Mouse (Mus musculus) layer of hippocampus, adult 9-10 months (tissue): Measurements from ENCODE around the gene Aurkb.
"Not testable (repeated sequence)": the region's sequence is repeated elsewhere in the genome, so short reads cannot be mapped to it uniquely, and the experiment has no call there.

Experiments
- DNase-seq: peaks from one replicate; pipeline ENCODE4 v3.0.0; 2022; ENCODE audit warnings: low spot score

The Aurkb gene

GRCm38 (mm10) chr11:69045531-69046394 lies at the start of gene Aurkb:
Gene Aurkb, plus strand, starts transcription at chr11:69045647.
- no peak for DNase-seq

- no peak for DNase-seq
Measured at GRCm38 (mm10) chr11:68997080-68997479, 48.4 kb upstream of the Aurkb start.

DNA sequence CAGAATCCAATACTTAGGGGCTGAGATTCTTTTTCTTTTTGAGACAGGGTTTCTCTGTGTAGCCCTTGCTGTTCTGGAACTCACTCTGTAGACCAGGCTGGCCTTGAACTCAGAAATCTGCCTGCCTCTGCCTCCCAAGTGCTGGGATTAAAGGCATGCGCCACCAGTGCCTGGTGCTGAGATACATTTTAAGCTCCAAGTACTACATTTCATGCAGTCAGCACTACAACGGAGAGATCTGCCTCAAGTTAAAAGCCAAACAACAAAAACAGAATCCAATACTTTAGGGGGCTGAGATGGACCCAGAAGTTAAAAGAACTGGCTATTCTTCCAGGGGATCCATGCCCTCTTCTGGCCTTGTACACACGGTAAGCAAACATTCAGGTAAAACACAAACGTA lies 42.7 kb upstream of the Aurkb start:
- not testable (repeated sequence) for DNase-seq

GRCm38 (mm10) chr11:69003592-69003991 lies 41.9 kb upstream of the Aurkb start:
- no peak for DNase-seq

GRCm38 (mm10) chr11:69005193-69005592 lies 40.3 kb upstream of the Aurkb start:
- no peak for DNase-seq

- not testable (repeated sequence) for DNase-seq
Measured at GRCm38 (mm10) chr11:69006575-69006974, 38.9 kb upstream of the Aurkb start.

DNA sequence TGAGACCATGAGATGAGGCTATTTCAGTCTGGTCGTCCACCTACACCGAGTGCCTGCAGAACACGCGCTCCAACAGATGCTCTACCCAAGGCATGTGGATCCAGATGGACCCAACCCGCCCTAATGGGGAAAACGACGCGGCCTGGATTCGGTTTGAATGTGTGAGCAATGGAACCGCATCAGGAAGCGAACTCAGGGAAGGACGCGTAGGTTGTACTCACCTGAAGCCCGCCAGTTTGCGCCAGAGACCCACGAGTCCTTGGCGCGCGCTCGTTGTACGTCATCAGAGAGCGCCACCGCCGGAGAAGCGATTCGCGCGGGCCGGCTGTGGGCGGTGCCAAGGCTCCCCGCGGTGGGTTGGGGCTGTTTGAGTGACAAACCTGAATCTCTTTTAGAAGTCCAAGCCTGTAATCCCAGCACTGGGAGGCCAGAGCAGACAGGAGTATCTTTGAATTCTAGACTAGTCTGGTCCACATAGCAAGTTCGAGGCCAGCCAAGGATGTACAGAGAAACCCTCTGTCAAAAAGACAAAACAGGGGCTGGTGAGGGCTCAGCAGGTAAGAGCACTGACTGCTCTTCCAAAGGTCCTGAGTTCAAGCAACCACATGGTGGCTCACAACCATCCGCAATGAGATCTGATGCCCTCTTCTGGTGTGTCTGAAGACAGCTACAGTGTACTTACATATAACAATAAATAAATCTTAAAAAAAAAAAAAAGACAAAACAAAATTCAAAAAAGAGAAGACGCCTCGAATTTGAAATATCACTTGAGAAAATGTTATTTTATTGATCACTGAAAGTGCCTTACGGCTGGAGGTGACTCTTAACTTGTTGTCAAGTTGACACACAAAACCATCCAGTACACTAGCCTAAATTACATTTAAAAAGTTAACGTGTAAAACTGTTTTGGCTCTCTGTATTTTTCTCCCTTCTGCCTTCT lies 37.0 kb upstream of the Aurkb start, which contains the start of gene Pfas:
Pfas (minus strand) TSS at position 279 of the 940 bp plus-strand sequence.
- DNase-seq: peak; percentile 69

DNA sequence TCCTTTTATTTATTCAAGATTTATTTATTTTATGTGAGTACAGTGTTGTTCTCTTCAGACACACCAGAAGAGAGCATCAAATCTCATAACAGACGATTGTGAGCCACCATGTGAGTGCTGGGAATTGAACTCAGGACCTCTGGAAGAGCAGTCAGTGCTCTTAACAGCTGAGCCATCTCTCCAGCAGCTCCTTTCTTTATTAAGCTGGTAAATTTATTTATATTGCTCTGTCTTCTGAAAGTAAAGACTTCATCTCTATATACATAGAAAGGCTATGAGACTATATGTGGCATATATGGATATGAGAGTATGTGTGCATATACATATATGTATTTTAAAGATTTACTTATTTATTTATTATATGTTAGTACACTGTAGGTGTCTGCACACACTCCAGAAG lies 35.9 kb upstream of the Aurkb start:
- DNase-seq: no peak

GRCm38 (mm10) chr11:69010400-69011323 lies 34.8 kb upstream of the Aurkb start:
- DNase-seq: no peak

DNA sequence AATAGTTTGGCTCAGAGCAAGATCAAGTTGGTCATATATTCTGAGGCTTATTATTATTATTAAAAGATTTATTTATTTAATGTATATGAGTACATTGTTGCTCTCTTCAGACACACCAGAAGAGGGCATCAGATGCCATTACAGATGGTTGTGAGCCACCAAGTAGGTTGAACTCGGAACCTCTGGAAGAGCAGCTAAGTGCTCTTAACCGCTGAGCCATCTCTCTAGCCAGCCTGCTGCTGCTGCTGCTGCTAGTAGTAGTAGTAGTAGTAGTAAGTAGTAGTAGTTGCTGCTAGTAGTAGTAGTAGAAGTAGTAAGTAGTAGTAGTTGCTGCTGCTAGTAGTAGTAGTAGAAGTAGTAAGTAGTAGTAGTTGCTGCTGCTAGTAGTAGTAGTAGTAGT lies 34.0 kb upstream of the Aurkb start:
- not testable (repeated sequence) for DNase-seq

DNA sequence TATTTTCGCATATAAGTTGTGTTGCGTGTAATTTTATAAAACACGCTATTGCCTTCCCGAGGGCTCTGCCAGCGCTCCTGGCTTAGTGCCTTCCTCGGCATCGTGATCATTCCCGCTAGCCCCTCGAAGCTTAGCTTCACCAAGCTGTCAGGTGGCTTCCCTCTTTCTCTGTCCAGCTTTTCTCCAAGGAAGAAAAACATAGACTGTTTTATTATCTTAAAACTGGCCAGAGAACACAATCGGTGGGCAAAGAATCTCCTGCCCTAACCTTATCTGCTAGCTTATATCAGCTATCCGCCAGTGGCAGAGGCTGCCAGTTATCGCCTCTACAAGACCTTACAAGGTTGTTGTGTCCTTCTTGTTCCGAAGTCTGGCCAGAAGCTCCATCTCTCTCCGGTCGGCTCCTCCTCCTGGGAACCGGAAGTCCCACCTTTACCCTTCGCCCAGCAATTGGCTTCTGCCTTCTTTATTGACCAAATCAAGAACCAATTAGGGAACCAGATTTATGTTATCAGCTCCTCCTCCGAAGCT lies 33.3 kb upstream of the Aurkb start:
- DNase-seq: peak; percentile 85

- peak; percentile 75 for DNase-seq
Measured at GRCm38 (mm10) chr11:69015644-69016441, 29.6 kb upstream of the Aurkb start, which contains the start of gene Ctc1. Gene Ctc1, plus strand, starts transcription at chr11:69015911.

DNA sequence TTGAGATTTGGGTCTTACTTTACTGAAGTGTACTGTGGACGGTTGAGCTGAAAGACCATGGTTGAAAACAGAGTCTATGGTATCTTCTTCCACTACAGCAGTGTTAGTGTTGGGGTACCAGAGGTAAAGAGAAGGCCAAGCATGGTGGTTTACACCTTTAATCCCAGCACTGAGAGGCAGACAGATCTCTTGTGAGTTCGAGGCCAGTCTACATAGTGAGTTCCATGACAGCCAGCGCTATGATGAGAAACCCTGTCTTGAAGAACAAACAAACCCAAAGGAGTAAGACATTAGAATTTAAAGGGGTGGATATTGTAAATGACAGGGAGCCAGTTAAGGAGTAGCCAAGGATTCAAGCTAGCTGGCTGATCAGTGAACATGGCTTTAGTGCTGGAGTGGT lies 28.7 kb upstream of the Aurkb start:
- DNase-seq: no peak

- no peak for DNase-seq
Measured at GRCm38 (mm10) chr11:69020691-69021090, 24.8 kb upstream of the Aurkb start.

GRCm38 (mm10) chr11:69026562-69026961 lies 18.9 kb upstream of the Aurkb start:
- DNase-seq: no peak

- no peak for DNase-seq
Measured at GRCm38 (mm10) chr11:69028805-69029204, 16.6 kb upstream of the Aurkb start.

DNA sequence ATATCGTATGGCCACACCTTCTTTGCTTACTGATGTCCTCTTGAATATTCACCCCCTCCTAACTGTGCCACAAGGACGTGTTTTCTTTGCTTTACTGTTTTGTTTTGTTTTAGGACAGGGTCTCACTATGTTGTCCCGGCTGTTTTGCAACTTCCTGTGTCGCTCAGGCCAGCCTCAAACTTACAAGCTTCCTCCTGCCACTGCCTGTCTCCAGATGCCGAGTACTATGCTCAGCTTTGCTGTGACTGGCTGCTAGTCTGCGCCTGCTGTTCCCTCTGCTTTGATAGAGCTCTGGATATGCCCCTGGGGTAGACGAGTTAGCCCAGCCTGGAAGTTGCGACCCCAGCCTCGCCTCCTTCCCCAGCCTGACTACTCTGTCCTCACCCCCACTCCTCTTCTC lies 11.9 kb upstream of the Aurkb start:
- DNase-seq: no peak

GRCm38 (mm10) chr11:69034585-69034984 lies 10.9 kb upstream of the Aurkb start:
- DNase-seq: no peak

GRCm38 (mm10) chr11:69035411-69035810 lies 10.0 kb upstream of the Aurkb start:
- DNase-seq: no peak

- peak; percentile 87 for DNase-seq
Measured at GRCm38 (mm10) chr11:69035849-69036248, 9.6 kb upstream of the Aurkb start.
